Mouse (Mus musculus) ES-Bruce4 (cell line): ENCODE results near the gene Tmem39b. TPM values are rescaled to one million over a fixed set of nuclear protein-coding genes. Genes with fewer than 3 reads are reported as not detected.

Experiments used
- H3K27ac ChIP-seq: 2 replicates; pipeline ENCODE4 v1.5.1; 2012; ENCODE audit warnings: low read length, inconsistent platforms; ENCODE audit not compliant: insufficient read depth
- H3K27me3 ChIP-seq: 2 replicates; pipeline ENCODE4 v1.6.1; 2012; ENCODE audit warnings: mild to moderate bottlenecking, low read length, inconsistent platforms; ENCODE audit not compliant: control insufficient read depth, poor library complexity, insufficient read depth, severe bottlenecking
- H3K36me3 ChIP-seq: 2 replicates; pipeline ENCODE4 v1.6.1; 2012; ENCODE audit warnings: inconsistent platforms, mild to moderate bottlenecking, low read length, moderate library complexity; ENCODE audit not compliant: control insufficient read depth, poor library complexity, insufficient read depth, severe bottlenecking
- H3K4me1 ChIP-seq: one replicate; pipeline ENCODE4 v1.8.1; 2011; ENCODE audit warnings: low read length; ENCODE audit not compliant: control insufficient read depth, insufficient read depth
- H3K4me3 ChIP-seq: 2 replicates; pipeline ENCODE4 v1.5.1; 2011; ENCODE audit warnings: low read depth, mild to moderate bottlenecking, low read length
- H3K9ac ChIP-seq: 2 replicates; pipeline ENCODE4 v1.6.1; 2012; ENCODE audit warnings: low read depth, mild to moderate bottlenecking, inconsistent platforms; ENCODE audit not compliant: poor library complexity, severe bottlenecking
- H3K9me3 ChIP-seq: replicated peaks from 2 replicates; pipeline ENCODE4 v1.6.1; 2012; ENCODE audit warnings: mild to moderate bottlenecking, low read length, inconsistent platforms; ENCODE audit not compliant: control insufficient read depth, poor library complexity, insufficient read depth, severe bottlenecking
- CTCF ChIP-seq: IDR thresholded peaks from one replicate; pipeline ENCODE4 v1.8.1; 2011; ENCODE audit warnings: low read depth, low read length
- EP300 ChIP-seq: IDR thresholded peaks from 2 replicates; pipeline ENCODE4 v1.6.1; 2011; ENCODE audit warnings: low read depth, low read length; ENCODE audit not compliant: insufficient read depth
- POLR2A ChIP-seq: IDR thresholded peaks from one replicate; pipeline ENCODE4 v1.8.1; 2011; ENCODE audit warnings: low read length; ENCODE audit not compliant: insufficient read depth
- polyA plus RNA-seq: library from polyadenylated mRNA; stranded (reverse); fragments of >200 nt; gene quantifications from 2 replicates; pipeline ENCODE4 v1.2.4, GENCODE M21; 2011; ENCODE audit warnings: low read depth; ENCODE audit not compliant: missing spikeins, insufficient read depth, insufficient read length

Gene Tmem39b
- polyA plus RNA-seq, 1 experiment, result 14.8 TPM

DNA sequence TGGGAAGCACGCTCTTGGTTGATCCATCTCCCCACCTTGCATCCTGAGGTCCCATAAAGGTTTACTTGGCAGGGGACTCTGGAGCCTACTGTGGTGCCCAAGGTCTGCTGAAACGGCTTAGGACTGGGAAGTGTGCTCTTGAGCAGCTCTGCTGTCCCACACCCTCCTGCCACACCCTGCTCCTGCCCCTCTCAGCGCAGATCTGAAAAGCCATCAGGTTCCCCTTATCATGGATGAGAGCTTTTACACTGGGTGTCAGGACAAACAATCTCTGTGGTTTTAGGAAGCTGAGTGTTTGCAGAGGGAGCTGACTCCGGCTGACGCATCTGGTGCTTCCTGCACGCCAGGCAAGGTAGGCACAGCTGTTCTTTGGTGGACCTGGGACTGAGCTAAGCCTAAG lies 62.8 kb downstream of the Tmem39b start:
- H3K4me3 ChIP-seq, result no peak overlapping the region

DNA sequence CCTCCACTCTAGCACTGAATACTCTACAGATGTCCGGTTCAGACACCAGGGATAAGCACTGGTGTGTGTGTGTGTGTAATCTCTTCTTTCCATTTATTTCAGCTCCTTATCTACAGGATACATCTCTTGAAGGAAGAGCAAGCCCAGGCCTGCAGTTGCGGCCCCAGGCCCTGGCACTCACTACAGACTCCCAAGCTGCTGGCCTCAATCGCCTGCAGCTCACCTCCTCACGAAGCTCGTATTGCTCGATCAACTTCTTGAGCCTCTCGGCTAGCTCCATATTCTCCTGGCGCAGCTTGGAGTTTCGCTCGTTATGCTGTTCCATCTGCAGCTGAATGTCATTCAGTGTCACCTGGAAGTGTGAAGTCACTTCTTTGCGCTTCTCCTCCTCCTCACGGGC lies 64.8 kb downstream of the Tmem39b start:
- Histone ChIP-seq H3K9ac (no peak overlapping the region), H3K9me3 (no peaks in the 10 kb centered on the region), H3K4me3 (no peak overlapping the region), H3K36me3 (peaks cover 81% of the 10 kb centered on the region), H3K27me3 (no peaks in the 10 kb centered on the region), H3K27ac (no peak overlapping the region), H3K4me1 (no peaks in the 10 kb centered on the region)
- no peak for TF ChIP-seq EP300

More for the DNA sequence above, 62.8 kb downstream of the Tmem39b start:
- peaks cover 84% of the 10 kb centered on the region for H3K36me3 ChIP-seq
- H3K4me1 ChIP-seq, result no peaks in the 10 kb centered on the region
- TF ChIP-seq CTCF (no peak), EP300 (no peak), POLR2A (no peak)
- no peak overlapping the region for H3K9ac ChIP-seq
- no peaks in the 10 kb centered on the region for H3K27me3 ChIP-seq
- no peaks in the 10 kb centered on the region for H3K9me3 ChIP-seq
- no peak overlapping the region for H3K27ac ChIP-seq

DNA sequence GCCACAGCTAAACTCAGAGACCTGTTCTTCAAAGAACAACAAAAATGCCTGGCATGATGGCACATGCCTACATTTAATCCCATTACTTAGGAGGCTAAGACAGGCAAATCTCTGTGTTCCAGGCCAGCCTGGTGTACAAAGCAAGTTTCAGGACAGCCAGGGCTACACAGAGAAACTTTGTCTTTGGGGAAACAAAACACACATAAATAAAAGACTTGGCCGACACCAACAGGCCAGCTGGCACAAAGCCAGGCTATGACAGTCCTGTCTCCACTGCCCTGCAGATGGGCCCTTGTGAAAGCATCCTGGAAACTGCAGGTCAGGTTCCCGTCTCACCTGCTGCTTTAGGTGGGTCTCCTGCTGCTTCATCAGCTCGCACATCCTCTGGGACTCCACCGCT lies 65.7 kb downstream of the Tmem39b start:
- no peaks in the 10 kb centered on the region for H3K4me1 ChIP-seq
- H3K27me3 ChIP-seq, result no peaks in the 10 kb centered on the region
- no peak overlapping the region for H3K4me3 ChIP-seq
- no peaks in the 10 kb centered on the region for H3K9me3 ChIP-seq
- TF ChIP-seq POLR2A (no peak), CTCF (no peak), EP300 (no peak)
- peaks cover 73% of the 10 kb centered on the region for H3K36me3 ChIP-seq
- H3K27ac ChIP-seq, result no peak overlapping the region
- H3K9ac ChIP-seq, result no peak overlapping the region

Other genes with a start within 250 kb of the Tmem39b start
- 31.6 and 36.4 TPM in 2 replicates for gene Bsdc1, start 235.3 kb downstream of the Tmem39b start, polyA plus RNA-seq
- not detected in 2 replicates for gene Tssk3, start 205.8 kb downstream of the Tmem39b start, polyA plus RNA-seq
- gene Fam229a, start 205.6 kb downstream of the Tmem39b start, polyA plus RNA-seq, result not detected in 2 replicates
- 379 and 434 TPM in 2 replicates for gene Marcksl1, start 183.3 kb downstream of the Tmem39b start, polyA plus RNA-seq
- 301 and 304 TPM in 2 replicates for gene Hdac1, start 154.1 kb downstream of the Tmem39b start, polyA plus RNA-seq
- 18.7 and 20.1 TPM in 2 replicates for gene Lck, start 123.2 kb downstream of the Tmem39b start, polyA plus RNA-seq
- not detected in 2 replicates for gene Fam167b, start 118.3 kb downstream of the Tmem39b start, polyA plus RNA-seq
- gene Eif3i, start 96.2 kb downstream of the Tmem39b start, polyA plus RNA-seq, result 252 and 266 TPM in 2 replicates
- gene Tmem234, start 96.2 kb downstream of the Tmem39b start, polyA plus RNA-seq, result 86.6 and 94.0 TPM in 2 replicates
- gene Dcdc2b, start 82.6 kb downstream of the Tmem39b start, polyA plus RNA-seq, result 2.2 and 3.0 TPM in 2 replicates
- 21.0 and 24.7 TPM in 2 replicates for gene Iqcc, start 77.7 kb downstream of the Tmem39b start, polyA plus RNA-seq
- gene Ccdc28b, start 72.9 kb downstream of the Tmem39b start, polyA plus RNA-seq, result 7.4 and 8.7 TPM in 2 replicates
- 42.3 and 44.5 TPM in 2 replicates for gene Txlna, start 55.8 kb downstream of the Tmem39b start, polyA plus RNA-seq
- gene Kpna6, start 24.1 kb downstream of the Tmem39b start, polyA plus RNA-seq, result 107 and 130 TPM in 2 replicates
- 179 and 182 TPM in 2 replicates for gene Khdrbs1, start 45.5 kb upstream of the Tmem39b start, polyA plus RNA-seq
- 407 and 414 TPM in 2 replicates for gene Ptp4a2, start 114.4 kb upstream of the Tmem39b start, polyA plus RNA-seq
- 0.25 TPM in 1 of 2 replicates, not detected in the other for gene Spocd1, start 232.4 kb upstream of the Tmem39b start, polyA plus RNA-seq